Mouse (Mus musculus) right cerebral cortex, postnatal 14 days (tissue): ENCODE data around the gene Gm6793.

ENCODE experiments used
- DNase-seq: peaks from one replicate; pipeline ENCODE4 v3.0.0; 2022

Gene Gm6793

GRCm38 (mm10) chr8:111978147-111978546 is 36.7 kb downstream of the Gm6793 start:
- no peak for DNase-seq

GRCm38 (mm10) chr8:111976326-111976725 is 38.5 kb downstream of the Gm6793 start:
- DNase-seq, result no peak

GRCm38 (mm10) chr8:111975706-111976105 is 39.1 kb downstream of the Gm6793 start:
- DNase-seq, result no peak

- no peak for DNase-seq
Observed at GRCm38 (mm10) chr8:111974138-111974537, 40.7 kb downstream of the Gm6793 start.

- DNase-seq, result no peak
Observed at GRCm38 (mm10) chr8:111968991-111969390, 45.8 kb downstream of the Gm6793 start.

- no peak for DNase-seq
Observed at GRCm38 (mm10) chr8:111968541-111968940, 46.3 kb downstream of the Gm6793 start.

GRCm38 (mm10) chr8:111967246-111967870 is 47.5 kb downstream of the Gm6793 start:
- DNase-seq, result no peak

GRCm38 (mm10) chr8:111964849-111965561 is 49.8 kb downstream of the Gm6793 start:
- DNase-seq, result no peak

GRCm38 (mm10) chr8:111964351-111964750 is 50.5 kb downstream of the Gm6793 start:
- no peak for DNase-seq

GRCm38 (mm10) chr8:111963546-111963945 is 51.3 kb downstream of the Gm6793 start:
- DNase-seq, result no peak
